Mouse (Mus musculus): Measurements from ENCODE around the gene Dlgap1. TPM values are rescaled to one million over a fixed set of nuclear protein-coding genes. Genes with fewer than 3 reads are reported as not detected.
"Not testable (repeated sequence)": the region's sequence is repeated elsewhere in the genome, so short reads cannot be mapped to it uniquely, and the experiment has no call there.

Dlgap1 gene
- polyA plus RNA-seq, 1 experiment from 2014 or later: 0.03 TPM

DNA sequence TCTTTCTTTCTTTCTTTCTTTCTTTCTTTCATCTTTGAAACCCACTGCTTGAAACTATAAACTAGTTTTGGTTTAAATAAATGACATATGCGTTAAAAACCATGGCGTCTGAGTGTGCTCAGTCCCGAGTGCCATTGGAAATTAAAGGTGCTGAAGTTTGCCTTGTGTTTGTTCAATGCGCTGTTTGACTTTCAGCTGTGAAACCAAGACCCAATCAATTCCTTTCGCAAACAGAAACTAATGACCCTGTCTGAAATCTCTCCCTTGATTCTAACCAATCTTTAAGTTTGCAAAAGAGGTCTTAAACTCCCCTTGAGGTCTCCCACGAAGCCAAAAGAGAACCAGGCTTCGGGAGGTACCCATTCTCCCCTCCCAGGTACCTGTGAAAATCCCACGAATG, 854.2 kb downstream of the Dlgap1 start:
- Histone ChIP-seq H3K4me3 (replicated peaks) (peak overlapping the region; percentile 5; the same call in 1 of the 2 replicates), H3K4me1 (replicated peaks) (no peaks in the 10 kb centered on the region), H3K27ac (no peak overlapping the region), H3K9me3 (replicated peaks) (no peaks in the 10 kb centered on the region), H3K9ac (no peak overlapping the region), H3K27me3 (peaks cover 20% of the 10 kb centered on the region), H3K4me2 (peak overlapping the region; percentile 49), H3K36me3 (no peaks in the 10 kb centered on the region)
- WGBS (ENCODE audit: insufficient replicate concordance): 57% methylated on average over 8 of the region's 8 CpGs
- ATAC-seq (ENCODE audit: low read depth) (no peak), DNase-seq (no peak)

DNA sequence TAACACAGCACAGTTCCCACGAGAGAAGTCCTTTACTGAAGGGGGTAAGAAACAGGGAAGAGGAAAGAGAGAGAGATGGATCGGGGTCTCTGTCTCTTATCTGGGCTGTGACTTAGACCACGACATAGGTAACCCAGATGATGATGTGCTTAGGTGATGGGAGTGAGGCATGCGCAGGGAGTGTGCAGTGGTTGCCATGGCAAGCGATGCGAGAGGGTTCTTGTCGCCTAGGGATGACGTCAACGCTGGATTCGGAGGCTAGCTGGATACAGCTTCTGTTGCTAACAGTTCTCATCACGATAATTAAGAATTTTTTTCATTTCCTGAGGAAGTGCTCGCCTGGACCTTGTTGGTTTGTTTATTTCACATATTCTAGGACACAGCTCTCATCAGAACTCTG, 857.4 kb downstream of the Dlgap1 start:
- H3K27ac ChIP-seq: no peak overlapping the region
- H3K36me3 ChIP-seq: no peaks in the 10 kb centered on the region
- no peak for ATAC-seq (ENCODE audit: low read depth)
- DNase-seq: no peak
- no peak overlapping the region for H3K4me2 ChIP-seq
- H3K4me3 ChIP-seq (replicated peaks): no peak overlapping the region
- H3K27me3 ChIP-seq: no peaks in the 10 kb centered on the region; the same call in 1 of the 2 replicates
- H3K9ac ChIP-seq: no peak overlapping the region
- H3K9me3 ChIP-seq (replicated peaks): no peaks in the 10 kb centered on the region
- no peaks in the 10 kb centered on the region for H3K4me1 ChIP-seq (replicated peaks)
- 63% methylated on average over 12 of the region's 12 CpGs for WGBS (ENCODE audit: insufficient replicate concordance)

DNA sequence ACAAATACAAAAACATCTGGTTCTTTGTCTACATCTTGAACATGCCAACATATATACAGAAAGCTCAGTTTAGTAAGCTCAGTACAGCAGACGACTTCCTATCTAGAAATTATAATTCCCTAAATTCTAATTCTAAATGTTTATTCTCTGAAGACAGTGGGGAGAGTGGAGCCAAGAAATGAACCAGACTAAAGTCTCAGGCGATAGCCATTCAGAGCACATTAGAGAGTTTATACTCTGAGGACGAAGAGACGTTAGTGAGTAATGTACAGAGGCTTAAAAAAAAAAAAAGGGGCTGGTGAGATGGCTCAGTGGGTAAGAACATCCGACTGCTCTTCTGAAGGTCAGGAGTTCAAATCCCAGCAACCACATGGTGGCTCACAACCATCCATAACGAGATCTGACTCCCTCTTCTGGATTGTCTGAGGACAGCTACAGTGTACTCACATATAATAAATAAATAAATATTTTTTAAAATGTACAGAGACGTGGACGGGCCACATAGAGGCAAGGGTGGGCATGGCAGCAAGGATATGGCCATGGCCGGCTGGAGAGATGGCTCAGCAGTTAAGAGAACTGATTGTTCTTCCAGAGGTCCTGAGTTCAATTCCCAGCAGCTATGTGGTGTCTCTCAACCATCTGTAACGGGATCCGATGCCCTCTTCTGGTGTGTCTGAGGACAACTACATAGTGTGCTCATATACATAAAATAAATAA, 858.7 kb downstream of the Dlgap1 start:
- H3K4me1 ChIP-seq (replicated peaks); H3K27ac ChIP-seq; H3K9me3 ChIP-seq (replicated peaks); H3K27me3 ChIP-seq; H3K36me3 ChIP-seq; DNase-seq; ATAC-seq (ENCODE audit: low read depth); H3K4me2 ChIP-seq; H3K4me3 ChIP-seq (replicated peaks); H3K9ac ChIP-seq: not testable (repeated sequence)
- 62% methylated on average over 11 of the region's 11 CpGs for whole genome bisulfite sequencing (ENCODE audit: insufficient replicate concordance)

DNA sequence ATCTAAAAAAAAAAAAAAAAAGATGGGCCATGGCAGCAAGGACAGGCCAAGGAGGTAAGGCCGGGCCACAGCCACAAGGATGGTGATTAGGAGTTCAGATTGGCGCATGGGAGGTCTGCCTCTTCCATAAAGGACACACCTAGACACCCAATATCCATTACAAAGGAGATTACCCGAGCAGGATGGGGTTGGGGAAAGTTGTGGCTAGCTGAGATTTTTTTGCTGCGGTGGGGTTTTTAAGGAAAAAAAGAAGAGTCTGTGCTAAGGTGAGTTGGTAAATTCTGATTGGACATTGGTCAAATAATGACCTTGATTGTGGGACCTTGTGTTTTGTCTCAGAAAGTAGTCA, 859.3 kb downstream of the Dlgap1 start:
- H3K4me2 ChIP-seq: no peak overlapping the region
- no peaks in the 10 kb centered on the region for H3K9me3 ChIP-seq (replicated peaks)
- no peak overlapping the region for H3K27ac ChIP-seq
- WGBS (ENCODE audit: insufficient replicate concordance): 54% methylated on average over 4 of the region's 4 CpGs
- H3K4me3 ChIP-seq (replicated peaks): no peak overlapping the region
- no peak for ATAC-seq (ENCODE audit: low read depth)
- H3K4me1 ChIP-seq (replicated peaks): no peaks in the 10 kb centered on the region
- no peak overlapping the region for H3K9ac ChIP-seq
- DNase-seq: no peak
- no peaks in the 10 kb centered on the region for H3K36me3 ChIP-seq
- H3K27me3 ChIP-seq: no peaks in the 10 kb centered on the region

DNA sequence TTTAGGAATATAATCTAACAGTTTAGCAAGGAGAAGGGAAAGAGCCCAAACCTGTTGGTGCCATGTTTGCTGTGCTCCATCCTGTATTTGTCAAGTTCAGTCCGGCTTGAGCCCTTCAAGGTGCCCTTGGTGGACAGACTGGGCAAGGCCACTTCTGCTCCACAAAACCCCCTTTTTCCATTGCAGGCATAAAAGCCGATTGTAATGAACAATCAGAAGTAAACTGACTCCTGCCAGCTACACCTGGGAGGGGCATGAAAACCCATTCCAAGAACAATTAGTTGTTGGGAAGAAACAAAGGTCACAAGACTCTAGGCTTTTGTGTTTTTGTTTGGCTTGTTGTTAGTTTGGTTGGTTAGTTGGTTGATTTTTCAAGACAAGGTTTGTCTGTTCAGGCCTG, 859.7 kb downstream of the Dlgap1 start:
- no peaks in the 10 kb centered on the region for H3K9me3 ChIP-seq (replicated peaks)
- no peaks in the 10 kb centered on the region for H3K36me3 ChIP-seq
- DNase-seq (no peak), ATAC-seq (ENCODE audit: low read depth) (no peak)
- WGBS (ENCODE audit: insufficient replicate concordance): 59% methylated on average over 2 of the region's 2 CpGs
- H3K4me2 ChIP-seq: no peak overlapping the region
- peaks cover 2% of the 10 kb centered on the region; the same call in 1 of the 2 replicates for H3K27me3 ChIP-seq
- no peak overlapping the region for H3K4me3 ChIP-seq (replicated peaks)
- no peaks in the 10 kb centered on the region for H3K4me1 ChIP-seq (replicated peaks)
- H3K9ac ChIP-seq: no peak overlapping the region
- H3K27ac ChIP-seq: no peak overlapping the region

DNA sequence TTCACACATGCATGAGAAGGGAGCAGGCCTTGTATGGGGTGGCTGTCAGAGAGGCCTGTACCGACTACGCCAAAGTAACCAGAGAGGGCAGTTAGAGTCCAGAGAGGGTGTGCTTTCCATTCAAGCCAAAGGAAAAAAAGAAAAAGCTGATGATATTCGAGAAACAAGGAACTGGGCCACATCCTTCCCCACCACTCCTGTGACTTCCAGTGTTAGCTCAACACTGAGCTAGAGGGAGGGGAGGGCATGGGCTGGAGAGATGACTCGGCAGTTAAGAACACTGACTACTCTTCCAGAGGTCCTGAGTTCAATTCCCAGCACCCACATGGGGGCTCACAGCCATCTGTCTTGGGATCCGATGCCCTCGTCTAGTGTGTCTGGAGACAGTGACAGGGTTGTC, 860.3 kb downstream of the Dlgap1 start:
- Histone ChIP-seq H3K4me3 (replicated peaks) (no peak overlapping the region), H3K9me3 (replicated peaks) (no peaks in the 10 kb centered on the region), H3K27me3 (peaks cover 7% of the 10 kb centered on the region; the same call in 1 of the 2 replicates), H3K27ac (no peak overlapping the region), H3K9ac (no peak overlapping the region), H3K4me2 (no peak overlapping the region), H3K4me1 (replicated peaks) (peaks cover 2% of the 10 kb centered on the region; the same call in 1 of the 2 replicates), H3K36me3 (no peaks in the 10 kb centered on the region)
- WGBS (ENCODE audit: insufficient replicate concordance): 65% methylated on average over 6 of the region's 6 CpGs
- ATAC-seq (ENCODE audit: low read depth): no peak
- no peak for DNase-seq

DNA sequence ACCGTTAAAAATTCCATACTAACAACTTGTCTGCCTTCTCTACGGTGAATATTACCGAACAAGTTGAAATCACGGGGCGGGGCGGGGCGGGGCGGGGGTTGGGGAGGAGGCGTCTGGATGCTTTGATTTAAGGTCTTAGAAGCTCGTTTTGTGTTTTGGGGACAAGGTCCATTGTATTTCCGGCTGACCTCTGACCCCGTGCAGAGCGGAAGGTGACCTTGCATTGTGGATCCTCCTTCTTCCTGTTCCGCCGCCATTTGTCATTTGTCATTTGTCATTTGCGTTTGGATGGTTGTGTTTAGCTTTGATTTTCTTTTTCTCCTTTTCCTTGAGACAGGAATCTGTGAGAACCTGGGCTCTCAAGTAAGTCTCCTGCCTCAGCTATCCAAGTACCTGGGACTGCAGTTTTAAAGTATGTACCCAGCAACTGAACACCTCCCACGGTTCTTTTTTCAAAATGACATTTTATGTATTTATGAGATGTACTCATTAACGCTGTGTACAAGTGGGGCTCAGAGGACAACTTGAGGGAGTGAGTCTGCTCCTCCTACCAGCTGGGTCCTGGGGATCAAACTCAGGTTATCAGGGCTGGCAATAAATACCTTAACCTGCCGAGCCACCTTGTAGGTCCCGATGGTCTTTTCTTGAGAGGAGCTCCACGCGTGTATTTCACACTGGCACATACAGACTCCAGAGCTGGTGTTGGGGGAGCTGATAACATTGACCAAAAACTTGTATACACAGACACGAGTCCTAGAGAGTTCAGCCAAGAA, 861.3 kb downstream of the Dlgap1 start:
- Histone ChIP-seq H3K27ac (no peak overlapping the region), H3K9me3 (replicated peaks) (no peaks in the 10 kb centered on the region), H3K9ac (no peak overlapping the region), H3K4me3 (replicated peaks) (no peak overlapping the region), H3K27me3 (peaks cover 17% of the 10 kb centered on the region), H3K4me1 (replicated peaks) (peaks cover 9% of the 10 kb centered on the region), H3K4me2 (no peak overlapping the region), H3K36me3 (no peaks in the 10 kb centered on the region)
- ATAC-seq (ENCODE audit: low read depth): no peak
- DNase-seq: no peak
- WGBS (ENCODE audit: insufficient replicate concordance): 72% methylated on average over 23 of the region's 23 CpGs

DNA sequence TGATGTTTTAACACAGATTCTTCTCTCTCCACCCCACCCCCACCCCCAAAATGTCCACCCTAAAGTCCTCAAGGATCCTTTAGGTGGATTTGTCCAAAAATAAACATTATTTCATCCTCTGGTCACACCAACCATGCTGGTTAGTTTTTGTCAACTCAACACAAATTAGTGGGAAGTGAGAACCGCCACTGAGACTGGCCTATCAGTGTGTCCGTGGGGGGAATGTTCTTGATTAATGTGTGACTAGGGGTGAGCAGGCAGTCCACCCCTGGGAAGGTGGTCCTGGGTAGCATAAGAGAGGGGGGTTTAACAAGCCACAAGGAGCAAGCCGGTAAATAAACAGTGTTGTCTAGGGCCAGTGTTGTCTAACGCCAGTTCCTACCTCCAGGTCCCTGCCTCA, 862.7 kb downstream of the Dlgap1 start:
- Histone ChIP-seq H3K27me3 (peaks cover 28% of the 10 kb centered on the region), H3K36me3 (no peaks in the 10 kb centered on the region), H3K4me1 (replicated peaks) (peaks cover 13% of the 10 kb centered on the region), H3K9ac (no peak overlapping the region), H3K4me2 (no peak overlapping the region), H3K4me3 (replicated peaks) (no peak overlapping the region), H3K27ac (no peak overlapping the region), H3K9me3 (replicated peaks) (no peaks in the 10 kb centered on the region)
- 62% methylated on average over 4 of the region's 4 CpGs for WGBS (ENCODE audit: insufficient replicate concordance)
- ATAC-seq (ENCODE audit: low read depth) (no peak), DNase-seq (no peak)

DNA sequence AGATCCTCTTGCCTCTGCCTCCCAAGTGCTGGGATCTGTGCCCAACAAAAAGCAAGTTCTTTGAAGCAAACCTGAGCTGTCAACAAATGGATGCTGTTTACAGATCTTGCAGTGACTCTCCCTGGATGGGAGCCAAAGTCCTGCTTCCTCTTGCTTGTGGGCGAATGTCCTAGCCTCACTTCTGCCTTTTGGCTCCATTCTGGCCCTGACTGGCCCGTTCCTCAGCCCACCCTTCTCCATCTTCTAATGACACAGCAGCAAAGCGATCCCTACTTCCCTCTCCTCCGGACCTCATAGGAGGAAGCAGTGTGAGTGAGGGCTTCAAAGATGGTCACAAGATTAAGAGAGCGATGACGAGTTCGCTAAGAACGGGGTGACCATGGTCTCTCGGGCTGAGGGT, 863.7 kb downstream of the Dlgap1 start:
- Histone ChIP-seq H3K4me2 (no peak overlapping the region), H3K9ac (no peak overlapping the region), H3K36me3 (no peaks in the 10 kb centered on the region), H3K9me3 (replicated peaks) (no peaks in the 10 kb centered on the region), H3K4me3 (replicated peaks) (no peak overlapping the region), H3K27me3 (peaks cover 30% of the 10 kb centered on the region), H3K4me1 (replicated peaks) (peaks cover 13% of the 10 kb centered on the region), H3K27ac (no peak overlapping the region)
- ATAC-seq (ENCODE audit: low read depth): peak; percentile 50
- 28% methylated on average over 9 of the region's 9 CpGs for WGBS (ENCODE audit: insufficient replicate concordance)
- no peak for DNase-seq

DNA sequence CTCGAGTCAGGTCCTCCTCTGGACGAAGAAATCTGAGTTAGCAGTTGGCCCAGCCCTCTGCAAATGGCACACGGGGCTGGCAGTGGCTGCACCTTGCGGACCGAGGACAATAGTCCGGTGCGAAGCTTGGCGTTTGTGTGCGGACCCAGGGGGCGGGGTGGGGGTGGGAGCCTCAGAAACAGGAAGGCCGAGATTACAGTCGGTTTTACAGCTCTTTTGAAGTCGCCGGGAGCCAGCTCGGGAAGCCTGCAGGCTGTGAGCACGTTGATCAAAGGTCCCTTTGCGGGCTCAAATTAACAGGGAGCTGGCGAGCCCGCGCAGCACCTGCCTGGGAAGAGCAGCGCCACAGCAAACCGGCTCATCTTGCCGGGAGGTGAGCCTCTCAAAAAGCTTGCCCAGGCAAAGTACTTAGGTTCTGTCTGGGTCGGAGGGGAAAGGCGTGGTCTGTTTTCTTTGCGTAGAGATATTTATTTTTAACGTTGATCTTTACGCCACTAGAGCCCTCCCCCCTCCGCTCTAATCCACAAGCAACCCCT, 865.6 kb downstream of the Dlgap1 start:
- H3K9ac ChIP-seq: peak overlapping the region; percentile 26; the same call in 1 of the 2 replicates

DNA sequence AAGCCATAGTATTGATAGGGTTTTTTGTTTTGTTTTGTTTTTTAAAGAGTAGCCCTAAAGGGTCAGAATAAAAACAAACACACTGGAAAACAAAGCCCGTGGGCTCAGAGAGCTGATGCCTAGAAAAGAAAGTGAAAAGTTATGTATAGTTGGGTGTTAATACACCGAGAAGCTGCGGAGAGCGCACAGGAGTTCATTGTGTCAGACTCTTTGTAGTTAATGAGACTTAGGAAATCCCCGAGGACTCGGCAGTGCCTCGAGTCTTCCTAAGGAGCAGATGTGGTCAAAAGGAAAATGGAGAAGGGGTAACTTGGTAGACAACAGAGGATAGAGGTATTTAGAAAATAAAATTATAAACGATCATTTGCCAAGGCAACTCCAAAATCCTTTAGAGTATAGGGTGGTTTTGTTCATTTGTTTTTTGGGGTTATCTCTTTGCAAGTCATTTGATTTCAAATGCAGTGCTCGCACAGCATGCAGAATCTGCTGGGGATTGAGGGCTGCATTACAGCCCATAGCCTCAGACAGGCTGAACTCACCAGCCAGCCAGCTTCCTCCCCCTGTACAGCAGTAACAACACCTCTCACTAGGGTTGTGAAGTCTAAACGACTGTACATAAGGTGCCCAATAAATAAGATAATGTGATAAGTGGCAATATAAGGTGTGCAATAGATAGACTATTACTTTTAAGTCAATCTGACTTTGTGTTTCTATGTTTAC, 866.4 kb downstream of the Dlgap1 start:
- Histone ChIP-seq H3K4me3 (replicated peaks) (peak overlapping the region; percentile 48), H3K9me3 (replicated peaks) (no peaks in the 10 kb centered on the region), H3K9ac (peak overlapping the region; percentile 26; the same call in 1 of the 2 replicates), H3K4me1 (replicated peaks) (peaks cover 13% of the 10 kb centered on the region), H3K27me3 (peaks cover 30% of the 10 kb centered on the region), H3K36me3 (no peaks in the 10 kb centered on the region), H3K4me2 (peak overlapping the region; percentile 60), H3K27ac (no peak overlapping the region)
- WGBS (ENCODE audit: insufficient replicate concordance): 5% methylated on average over 10 of the region's 10 CpGs
- ATAC-seq (ENCODE audit: low read depth) (no peak), DNase-seq (no peak)

More for the DNA sequence above, 865.6 kb downstream of the Dlgap1 start:
- Histone ChIP-seq H3K27me3 (peaks cover 30% of the 10 kb centered on the region), H3K9me3 (replicated peaks) (no peaks in the 10 kb centered on the region), H3K36me3 (no peaks in the 10 kb centered on the region), H3K4me2 (peak overlapping the region; percentile 60), H3K27ac (peak overlapping the region; percentile 47; the same call in 1 of the 2 replicates), H3K4me3 (replicated peaks) (peak overlapping the region; percentile 48), H3K4me1 (replicated peaks) (peaks cover 13% of the 10 kb centered on the region)
- ATAC-seq (ENCODE audit: low read depth) (peak; percentile 61; the same call in 1 of the 2 replicates), DNase-seq (no peak)
- 1% methylated on average over 29 of the region's 29 CpGs for WGBS (ENCODE audit: insufficient replicate concordance)
